Mouse (Mus musculus) leukemia stem cell, adult 10-12 weeks (primary cell): ENCODE results near the gene Olfr206. TPM values are rescaled to one million over a fixed set of nuclear protein-coding genes. Genes with fewer than 3 reads are reported as not detected.

ENCODE experiments used
- polyA plus RNA-seq: library from polyadenylated mRNA; stranded (reverse); fragments of >175 nt; gene quantifications from 2 replicates; pipeline ENCODE4 v1.2.3, GENCODE M21; 2012; ENCODE audit warnings: low replicate concordance

Olfr206 gene
- not detected in 2 replicates for polyA plus RNA-seq

GRCm38 (mm10) chr16:59349146-59349545 is at the start of gene Olfr206:
Olfr206 (minus strand) TSS chr16:59349246.

GRCm38 (mm10) chr16:59363893-59364292 is 14.8 kb upstream of the Olfr206 start, which contains the start of gene Olfr209:
Olfr209 (minus strand) TSS chr16:59363993.

GRCm38 (mm10) chr16:59331038-59331437 is 18.0 kb downstream of the Olfr206 start, which contains the start of gene Olfr205:
Olfr205 (minus strand) TSS chr16:59331138.

GRCm38 (mm10) chr16:59318148-59318547 is 30.9 kb downstream of the Olfr206 start, which contains the start of gene Olfr204:
Olfr204 (minus strand) TSS chr16:59318248.

GRCm38 (mm10) chr16:59298581-59298980 is 50.5 kb downstream of the Olfr206 start, which contains the start of gene Olfr203:
Olfr203 (plus strand) TSS chr16:59298881.

Other genes starting within 250 kb of the Olfr206 start
- gene Olfr193, start 237.4 kb downstream of the Olfr206 start, polyA plus RNA-seq: not detected in 2 replicates
- not detected in 2 replicates for gene Olfr194, start 228.2 kb downstream of the Olfr206 start, polyA plus RNA-seq
- not detected in 2 replicates for gene Olfr195, start 202.2 kb downstream of the Olfr206 start, polyA plus RNA-seq
- gene Olfr196, start 178.8 kb downstream of the Olfr206 start, polyA plus RNA-seq: 0.14 TPM in 1 of 2 replicates, not detected in the other
- gene Olfr198, start 145.7 kb downstream of the Olfr206 start, polyA plus RNA-seq: not detected in 2 replicates
- gene Olfr199, start 129.5 kb downstream of the Olfr206 start, polyA plus RNA-seq: not detected in 2 replicates
- not detected in 2 replicates for gene Olfr201, start 76.6 kb downstream of the Olfr206 start, polyA plus RNA-seq
- not detected in 2 replicates for gene Olfr202, start 62.5 kb downstream of the Olfr206 start, polyA plus RNA-seq
- not detected in 2 replicates for gene Olfr203, start 50.4 kb downstream of the Olfr206 start, polyA plus RNA-seq
- gene Olfr204, start 31.0 kb downstream of the Olfr206 start, polyA plus RNA-seq: not detected in 2 replicates
- not detected in 2 replicates for gene Olfr205, start 18.1 kb downstream of the Olfr206 start, polyA plus RNA-seq
- not detected in 2 replicates for gene Olfr209, start 14.7 kb upstream of the Olfr206 start, polyA plus RNA-seq
- gene Gabrr3, start 58.1 kb upstream of the Olfr206 start, polyA plus RNA-seq: 0.09 TPM in 1 of 2 replicates, not detected in the other
- gene Riox2, start 122.5 kb upstream of the Olfr206 start, polyA plus RNA-seq: 2.1 and 3.5 TPM in 2 replicates